Mouse (Mus musculus): ENCODE data around the gene Fam135a. TPM values are rescaled to one million over a fixed set of nuclear protein-coding genes. Genes with fewer than 3 reads are reported as not detected.

Fam135a gene
- 33.1 and 33.9 TPM in 2 replicates for polyA plus RNA-seq (2015; fragmentation: Nextera tagmentation; extraction: Ambion mirVana)

DNA sequence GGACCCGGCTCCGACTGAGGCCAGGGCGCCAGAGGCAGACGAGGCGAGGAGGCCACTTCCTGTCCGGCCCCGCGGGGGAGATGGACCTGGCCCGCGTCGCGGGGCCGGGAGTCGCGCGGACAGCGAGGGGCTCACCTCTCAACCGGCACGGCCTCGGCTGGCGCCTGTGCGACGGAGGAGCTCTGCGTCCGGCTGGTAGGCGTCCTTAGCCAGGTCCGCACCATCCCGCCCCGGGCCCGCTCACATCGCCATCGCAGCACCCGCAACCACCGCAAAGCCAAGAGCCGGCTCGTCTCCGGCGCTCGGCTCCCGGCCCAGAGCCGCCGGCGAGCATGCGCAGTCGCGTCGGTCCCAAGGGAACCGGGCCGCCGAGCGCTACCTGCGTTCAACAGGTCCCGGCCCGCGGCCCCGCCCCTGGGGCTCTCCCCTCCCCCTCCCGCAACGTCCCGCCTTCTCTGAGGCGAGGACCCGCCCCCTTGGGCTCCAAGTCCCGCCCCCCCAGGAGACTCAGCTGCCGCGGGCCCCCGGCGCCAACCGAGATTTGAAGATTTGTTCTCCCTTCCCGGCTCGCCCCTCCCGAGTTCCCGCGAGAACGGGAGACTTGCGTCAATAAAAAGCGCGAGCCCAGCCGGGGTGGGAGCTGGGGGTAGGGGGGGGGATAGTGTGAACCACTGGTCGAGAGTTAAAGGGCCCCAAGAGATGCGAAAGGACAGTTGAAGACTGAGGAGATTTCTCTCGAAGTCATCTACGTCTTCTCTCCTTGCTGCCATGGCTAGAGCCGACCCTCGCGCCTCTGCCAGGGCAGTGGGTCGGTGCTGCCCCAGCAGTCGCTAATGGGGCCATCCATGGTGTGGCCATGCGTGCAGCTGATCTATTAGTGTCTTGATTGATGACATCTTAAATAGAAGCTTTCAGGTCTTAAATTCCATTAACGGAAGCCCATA lies at the start of gene Fam135a:
Gene Fam135a (minus strand): TSS at position 416 of the 944 bp plus-strand sequence.
- peak within 1 kb of the TSS; percentile 70 for H3K4me2 ChIP-seq (replicated peaks)
- H3K9me3 ChIP-seq, result no peaks in the 10 kb centered on the region
- under 1% methylated on average over 59 of the region's 88 CpGs for WGBS
- peaks cover 18% of the 10 kb centered on the region for H3K4me1 ChIP-seq (replicated peaks)
- peak within 1 kb of the TSS; percentile 90 for H3K9ac ChIP-seq (replicated peaks)
- peak; percentile 94 for ATAC-seq
- H3K4me3 ChIP-seq (replicated peaks), result peak within 1 kb of the TSS; percentile 91
- H3K36me3 ChIP-seq, result no peaks in the 10 kb centered on the region
- no peaks in the 10 kb centered on the region for H3K27me3 ChIP-seq
- peak within 1 kb of the TSS; percentile 83 for H3K27ac ChIP-seq

GRCm38 (mm10) chr1:24143504-24143903 lies 43.4 kb upstream of the Fam135a start:
- Histone ChIP-seq H3K9me3 (no peaks in the 10 kb centered on the region), H3K4me2 (replicated peaks) (no peak overlapping the region), H3K9ac (replicated peaks) (no peak overlapping the region), H3K27me3 (no peaks in the 10 kb centered on the region), H3K4me1 (replicated peaks) (peaks cover 6% of the 10 kb centered on the region; the same call in 1 of the 2 replicates), H3K27ac (no peak overlapping the region), H3K4me3 (replicated peaks) (no peak overlapping the region), H3K36me3 (no peaks in the 10 kb centered on the region)
- no peak for ATAC-seq
- WGBS, result 71% methylated on average over 8 of the region's 8 CpGs

- Histone ChIP-seq H3K27me3 (no peaks in the 10 kb centered on the region), H3K4me2 (replicated peaks) (no peak overlapping the region), H3K27ac (no peak overlapping the region), H3K4me3 (replicated peaks) (no peak overlapping the region), H3K4me1 (replicated peaks) (peaks cover 6% of the 10 kb centered on the region; the same call in 1 of the 2 replicates), H3K9ac (replicated peaks) (no peak overlapping the region), H3K9me3 (no peaks in the 10 kb centered on the region), H3K36me3 (no peaks in the 10 kb centered on the region)
- 0 out of 2 replicates have a peak, but pooled peaks have one; percentile 9 for ATAC-seq
- 53% methylated on average over 6 of the region's 6 CpGs for WGBS
Observed at GRCm38 (mm10) chr1:24140555-24140954, 40.4 kb upstream of the Fam135a start.

DNA sequence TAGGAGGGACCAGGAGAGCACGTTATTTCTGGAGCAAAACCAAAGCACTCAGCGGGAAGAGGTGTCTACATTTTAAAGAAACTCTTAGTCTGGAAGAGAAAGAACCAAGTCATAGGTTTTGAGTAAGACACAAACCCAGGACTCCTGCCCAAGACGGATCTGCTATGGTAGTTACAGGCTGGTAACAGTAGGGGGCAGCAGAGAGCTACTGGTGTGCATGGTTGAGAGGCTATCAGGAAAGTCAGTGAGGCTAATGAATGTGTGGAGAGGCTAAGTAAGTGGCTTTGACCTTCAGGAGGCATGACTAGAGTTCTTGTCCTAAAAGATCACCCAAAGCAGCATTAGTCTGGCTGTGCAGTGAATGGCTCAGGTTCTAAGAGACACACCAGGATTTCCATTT lies 37.0 kb upstream of the Fam135a start:
- 16% methylated on average over 3 of the region's 3 CpGs for WGBS
- H3K27ac ChIP-seq, result no peak overlapping the region
- no peaks in the 10 kb centered on the region for H3K9me3 ChIP-seq
- peaks cover 6% of the 10 kb centered on the region; the same call in 1 of the 2 replicates for H3K4me1 ChIP-seq (replicated peaks)
- no peaks in the 10 kb centered on the region for H3K36me3 ChIP-seq
- H3K27me3 ChIP-seq, result no peaks in the 10 kb centered on the region
- H3K4me2 ChIP-seq (replicated peaks), result no peak overlapping the region
- H3K9ac ChIP-seq (replicated peaks), result no peak overlapping the region
- H3K4me3 ChIP-seq (replicated peaks), result no peak overlapping the region
- no peak for ATAC-seq

DNA sequence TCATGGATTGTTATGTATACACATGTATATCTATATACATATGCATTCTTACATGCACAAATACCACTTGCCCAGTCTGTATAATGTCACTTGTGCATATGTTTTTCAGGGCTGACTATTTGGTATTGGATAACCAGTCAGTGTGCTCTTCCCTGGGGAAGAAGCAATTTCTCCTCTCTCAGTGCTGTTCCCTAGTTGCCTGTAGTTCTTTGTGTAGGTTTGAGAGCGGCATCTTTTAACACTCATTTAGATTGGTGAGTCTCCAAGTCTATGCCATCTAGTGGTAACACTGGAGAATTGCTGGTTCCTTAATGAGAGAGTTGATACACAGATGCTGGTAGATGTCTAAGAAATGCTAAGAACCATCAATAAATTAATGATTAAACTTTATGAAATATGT lies 34.7 kb upstream of the Fam135a start:
- H3K4me1 ChIP-seq (replicated peaks), result peaks cover 2% of the 10 kb centered on the region; the same call in 1 of the 2 replicates
- H3K9ac ChIP-seq (replicated peaks), result no peak overlapping the region
- no peaks in the 10 kb centered on the region for H3K27me3 ChIP-seq
- peak; percentile 82 for ATAC-seq
- 0% methylated on average over 1 of the region's 1 CpGs for WGBS
- H3K4me3 ChIP-seq (replicated peaks), result no peak overlapping the region
- no peaks in the 10 kb centered on the region for H3K9me3 ChIP-seq
- H3K4me2 ChIP-seq (replicated peaks), result no peak overlapping the region
- H3K36me3 ChIP-seq, result no peaks in the 10 kb centered on the region
- no peak overlapping the region for H3K27ac ChIP-seq

DNA sequence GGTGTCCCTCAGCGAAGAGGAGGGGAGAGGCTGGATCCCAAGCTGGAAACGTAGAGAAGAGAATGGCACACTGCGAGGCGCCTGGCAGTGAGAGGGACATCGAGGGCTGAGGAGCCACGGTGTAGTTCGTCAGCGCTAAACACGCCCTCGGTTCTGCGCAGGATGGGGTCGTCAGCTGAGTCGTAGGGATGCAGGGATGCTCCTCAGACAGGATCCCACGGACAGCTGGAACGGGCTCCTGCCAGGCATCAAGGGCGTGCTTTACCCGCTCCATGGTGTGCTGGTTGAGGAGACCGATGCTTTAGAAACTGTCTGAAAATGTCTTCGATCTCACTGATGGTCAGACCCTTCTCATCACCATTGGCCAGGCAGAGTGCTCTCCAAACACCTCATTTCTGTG lies 33.7 kb upstream of the Fam135a start:
- 46% methylated on average over 19 of the region's 19 CpGs for WGBS
- no peak overlapping the region for H3K9ac ChIP-seq (replicated peaks)
- no peak overlapping the region for H3K4me3 ChIP-seq (replicated peaks)

DNA sequence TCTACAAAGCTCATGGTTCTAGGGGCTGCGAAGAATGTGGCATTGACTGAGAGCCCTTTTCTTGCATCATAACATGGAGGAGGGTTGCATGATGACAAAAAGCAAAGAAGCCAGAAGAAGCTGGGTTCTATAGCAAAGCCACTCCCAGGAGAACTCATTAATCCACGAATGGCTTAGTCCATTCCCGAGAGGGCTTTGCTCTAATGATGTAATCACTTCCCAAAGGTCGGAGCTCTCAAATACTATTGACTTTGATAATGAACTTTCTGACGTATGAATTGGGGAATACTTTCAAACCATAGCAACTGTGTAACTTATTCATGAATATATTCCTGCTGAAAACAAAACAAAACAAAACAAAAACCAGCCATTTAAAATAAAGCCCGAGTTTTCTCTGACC lies 27.7 kb upstream of the Fam135a start:
- Histone ChIP-seq H3K9me3 (no peaks in the 10 kb centered on the region), H3K36me3 (no peaks in the 10 kb centered on the region), H3K9ac (replicated peaks) (no peak overlapping the region), H3K4me2 (replicated peaks) (no peak overlapping the region), H3K27me3 (no peaks in the 10 kb centered on the region), H3K4me1 (replicated peaks) (no peaks in the 10 kb centered on the region), H3K27ac (no peak overlapping the region), H3K4me3 (replicated peaks) (no peak overlapping the region)
- 49% methylated on average over 6 of the region's 6 CpGs for WGBS
- no peak for ATAC-seq

More for the DNA sequence above, 33.7 kb upstream of the Fam135a start:
- no peaks in the 10 kb centered on the region for H3K4me1 ChIP-seq (replicated peaks)
- H3K4me2 ChIP-seq (replicated peaks), result peak overlapping the region; percentile 42
- no peaks in the 10 kb centered on the region for H3K9me3 ChIP-seq
- no peak overlapping the region for H3K27ac ChIP-seq
- no peaks in the 10 kb centered on the region for H3K27me3 ChIP-seq
- ATAC-seq, result peak; percentile 43
- H3K36me3 ChIP-seq, result no peaks in the 10 kb centered on the region

- no peak for ATAC-seq
- H3K9me3 ChIP-seq, result no peaks in the 10 kb centered on the region
- no peak overlapping the region for H3K9ac ChIP-seq (replicated peaks)
- WGBS, result 78% methylated on average over 3 of the region's 3 CpGs
- H3K27me3 ChIP-seq, result no peaks in the 10 kb centered on the region
- H3K36me3 ChIP-seq, result no peaks in the 10 kb centered on the region
- no peak overlapping the region for H3K4me2 ChIP-seq (replicated peaks)
- no peak overlapping the region for H3K27ac ChIP-seq
- H3K4me1 ChIP-seq (replicated peaks), result no peaks in the 10 kb centered on the region
- H3K4me3 ChIP-seq (replicated peaks), result no peak overlapping the region
Observed at GRCm38 (mm10) chr1:24124610-24125009, 24.5 kb upstream of the Fam135a start.

DNA sequence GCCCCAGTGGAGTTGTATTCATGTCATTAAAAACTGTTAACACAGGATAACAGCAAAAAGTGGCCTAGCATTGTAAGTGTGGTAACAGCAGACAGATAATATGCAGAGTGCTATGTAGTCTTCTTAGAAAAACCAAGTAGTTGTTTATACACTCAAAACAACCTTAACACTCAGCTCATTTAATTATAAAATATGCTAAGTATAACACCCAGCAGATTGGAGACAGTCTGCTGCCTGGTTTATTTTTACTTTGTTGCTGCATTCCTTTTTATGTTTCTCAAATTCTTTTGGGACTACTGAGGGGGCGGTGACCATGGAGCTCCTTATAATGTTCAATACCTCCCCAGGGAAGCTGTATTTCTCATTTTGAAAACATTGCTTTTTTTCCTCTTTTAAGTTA lies 22.4 kb upstream of the Fam135a start:
- H3K9me3 ChIP-seq, result no peaks in the 10 kb centered on the region
- H3K9ac ChIP-seq (replicated peaks), result no peak overlapping the region
- 96% methylated on average over 1 of the region's 1 CpGs for WGBS
- H3K4me1 ChIP-seq (replicated peaks), result no peaks in the 10 kb centered on the region
- ATAC-seq, result no peak
- no peak overlapping the region for H3K27ac ChIP-seq
- H3K4me2 ChIP-seq (replicated peaks), result no peak overlapping the region
- H3K4me3 ChIP-seq (replicated peaks), result no peak overlapping the region
- no peaks in the 10 kb centered on the region for H3K27me3 ChIP-seq
- H3K36me3 ChIP-seq, result no peaks in the 10 kb centered on the region

GRCm38 (mm10) chr1:24107971-24108773 lies 8.0 kb upstream of the Fam135a start:
- H3K4me2 ChIP-seq (replicated peaks), result 0 out of 2 replicates have a peak overlapping the region, but pooled peaks have one; percentile 4
- H3K27ac ChIP-seq, result no peak overlapping the region

DNA sequence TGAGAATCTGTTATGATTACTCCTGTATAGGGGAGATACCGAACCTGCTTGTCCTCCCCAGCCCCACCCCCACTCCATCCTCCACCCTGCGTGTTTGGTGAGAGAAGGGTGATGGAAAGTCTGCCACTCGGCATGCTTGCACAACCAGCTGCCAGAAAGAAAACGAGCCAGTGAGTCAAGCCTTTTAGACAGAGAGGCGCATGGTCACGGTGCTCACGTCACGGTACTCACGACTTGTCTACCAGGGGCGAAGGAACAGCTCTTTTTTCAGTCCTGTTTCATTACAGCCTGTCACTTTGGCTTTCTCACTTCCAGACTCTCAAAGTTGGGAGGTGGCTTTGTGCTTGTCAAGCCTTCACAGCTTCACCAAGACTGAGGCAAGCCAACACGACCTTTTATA lies 7.2 kb upstream of the Fam135a start:
- WGBS, result 40% methylated on average over 11 of the region's 11 CpGs

More at GRCm38 (mm10) chr1:24107971-24108773, 8.0 kb upstream of the Fam135a start:
- Histone ChIP-seq H3K9ac (replicated peaks) (no peak overlapping the region), H3K27me3 (no peaks in the 10 kb centered on the region), H3K36me3 (no peaks in the 10 kb centered on the region), H3K9me3 (no peaks in the 10 kb centered on the region), H3K4me1 (replicated peaks) (0 out of 2 replicates have a peak, but pooled peaks cover 7% of the 10 kb centered on the region), H3K4me3 (replicated peaks) (no peak overlapping the region)
- WGBS, result 55% methylated on average over 10 of the region's 10 CpGs
- ATAC-seq, result no peak

More for the DNA sequence above, 7.2 kb upstream of the Fam135a start:
- Histone ChIP-seq H3K9me3 (no peaks in the 10 kb centered on the region), H3K4me2 (replicated peaks) (0 out of 2 replicates have a peak overlapping the region, but pooled peaks have one; percentile 2), H3K27me3 (no peaks in the 10 kb centered on the region), H3K4me3 (replicated peaks) (no peak overlapping the region), H3K9ac (replicated peaks) (no peak overlapping the region), H3K36me3 (no peaks in the 10 kb centered on the region), H3K4me1 (replicated peaks) (0 out of 2 replicates have a peak, but pooled peaks cover 7% of the 10 kb centered on the region), H3K27ac (no peak overlapping the region)
- ATAC-seq, result peak; percentile 84

Data from midbrain, embryonic 13.5 days (tissue).